Comparison of ENCODE assay signal across 10 mouse cellular contexts in the genomic region with DNA sequence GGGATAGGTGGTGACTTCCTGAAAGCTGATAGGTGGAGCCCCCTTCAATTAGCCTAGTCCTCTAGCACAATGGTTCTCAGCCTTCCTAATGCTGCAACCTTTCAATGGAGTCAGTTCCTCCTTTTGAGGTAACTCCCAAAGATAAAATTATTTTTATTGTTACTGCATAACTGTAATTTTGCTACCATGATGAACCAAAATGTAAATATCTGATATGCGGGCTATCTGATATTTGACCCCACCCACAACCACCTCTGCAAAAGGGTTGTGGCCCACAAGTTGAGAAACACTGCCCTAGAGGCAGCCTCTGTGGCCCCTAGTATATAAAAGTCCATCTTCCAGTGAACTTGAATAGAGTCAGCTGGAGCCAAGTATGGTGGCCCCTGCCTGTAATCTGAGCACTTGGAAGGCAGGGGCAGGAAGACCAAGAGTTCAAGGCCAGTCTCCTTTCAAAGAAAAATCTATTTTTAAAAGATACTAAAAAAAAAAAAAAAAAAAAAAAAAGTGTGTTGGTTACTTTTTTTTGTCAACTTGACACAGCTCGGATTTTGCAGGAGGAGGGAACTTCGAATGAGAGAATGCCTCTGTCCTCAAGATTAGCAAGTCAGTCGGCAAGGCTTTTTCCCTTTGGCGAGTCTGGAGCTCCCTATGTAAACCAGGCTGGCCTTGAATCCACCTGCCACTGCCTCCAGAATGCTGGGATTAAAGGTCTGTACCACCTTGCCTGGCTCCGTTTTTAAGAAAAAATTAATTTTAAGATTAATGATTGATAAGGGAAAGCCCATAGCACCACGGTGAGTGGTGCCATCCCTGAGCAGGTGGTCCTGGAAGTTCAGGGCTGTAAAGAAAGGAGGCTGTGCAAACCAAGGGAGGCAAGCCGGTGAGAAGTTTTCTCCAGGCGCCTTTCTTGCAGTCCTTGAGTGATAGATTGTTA. TPM values are rescaled to one million over a fixed set of nuclear protein-coding genes. Genes with fewer than 3 reads are reported as not detected.
A peak's percentile ranks its signal among the peaks of the same experiment; 100 is the strongest.
DNase-seq lines count a peak whose midpoint lies in the region; ATAC-seq and TF ChIP-seq lines count a peak whose summit lies in the region.
"Had no signal": no experiment of that assay in that cellular context is flagged by ENCODE, and none has a peak within 500 bp of the region (broad histone marks: within the 10 kb centered on the region; RNA-seq: fewer than 3 reads in every experiment).

No protein-coding gene starts in this region.

- no peak overlapping the region for H3K27ac ChIP-seq in kidney, embryonic 16.5 days (ENCODE audit: low read length)
- H3K27ac ChIP-seq in ES-E14 (ENCODE audit: insufficient read depth, low read depth, low read length, poor library complexity, severe bottlenecking) = no peak overlapping the region
- H3K27ac ChIP-seq in kidney, postnatal 0 days = no peak overlapping the region

- ATAC-seq in kidney, embryonic 16.5 days (ENCODE audit: low FRiP score, low TSS enrichment) = no peak
- no peak; the same call in 1 of the 2 replicates for ATAC-seq in kidney, postnatal 0 days (replicated peaks; ENCODE audit: low FRiP score, low read depth)

- H3K9me3 ChIP-seq in kidney, embryonic 16.5 days (ENCODE audit: low read length) = no peaks in the 10 kb centered on the region
- no peaks in the 10 kb centered on the region for H3K9me3 ChIP-seq in ES-E14 (ENCODE audit: control insufficient read depth, insufficient read depth, low read depth, low read length)
- H3K9me3 ChIP-seq in kidney, postnatal 0 days (replicated peaks; ENCODE audit: low read length) = no peaks in the 10 kb centered on the region

- no peaks in the 10 kb centered on the region for H3K27me3 ChIP-seq in kidney, embryonic 16.5 days (ENCODE audit: insufficient read depth, low read length)
- H3K27me3 ChIP-seq in kidney, postnatal 0 days (ENCODE audit: insufficient read depth, low read length) = no peaks in the 10 kb centered on the region

- in situ Hi-C loops in ES-E14 (cut with MboI; ENCODE audit: low sequenced_read_pairs in 2 of 2, unreplicated experiment in 2 of 2) = no loop called here

- H3K36me3 ChIP-seq in kidney, embryonic 16.5 days (ENCODE audit: insufficient read depth, low read length) = no peaks in the 10 kb centered on the region
- H3K36me3 ChIP-seq in ES-E14 (ENCODE audit: control insufficient read depth, insufficient read depth, low read length, poor library complexity, severe bottlenecking) = peaks cover 3% of the 10 kb centered on the region
- H3K36me3 ChIP-seq in kidney, postnatal 0 days (ENCODE audit: insufficient read depth, low read length) = no peaks in the 10 kb centered on the region

- peaks cover 14% of the 10 kb centered on the region for H3K4me1 ChIP-seq in kidney, embryonic 16.5 days (ENCODE audit: insufficient read depth, low read length)
- peaks cover 0 to 2% of the 10 kb centered on the region in 2 experiments; a peak in 1 of 4 replicates for H3K4me1 ChIP-seq in ES-E14 (ENCODE audit: control insufficient read depth in 2 of 2, insufficient read depth in 2 of 2, low read length in 2 of 2, poor library complexity in 1 of 2)
- peaks cover 6% of the 10 kb centered on the region for H3K4me1 ChIP-seq in kidney, postnatal 0 days (replicated peaks; ENCODE audit: insufficient read depth, low read length)

- TF ChIP-seq CTCF in kidney, postnatal 0 days (IDR thresholded peaks at IDR 0.05; ENCODE audit: low read depth) = no peak

- WGBS in kidney, embryonic 16.5 days = 52% methylated on average over 9 of the region's 9 CpGs
- 52% methylated on average over 9 of the region's 9 CpGs for WGBS in kidney, postnatal 0 days

- peak; percentile 43 for DNase-seq in kidney, adult 11 months
- DNase-seq in 416B (ENCODE audit: low read depth) (peak; percentile 54), ES-E14 (ENCODE audit: low read depth, low spot score) (no peak)
- no peak for DNase-seq in kidney, postnatal 0 days (ENCODE audit: low spot score)
- DNase-seq in gastrocnemius, postnatal 10 days = no peak
- DNase-seq in frontal cortex, postnatal 36 days (ENCODE audit: low spot score in 2 of 2) = no peak
- DNase-seq in spleen, adult 12 weeks (ENCODE audit: low spot score) = no peak
- DNase-seq: forebrain, postnatal 0 days; thymus, postnatal 36 days had no signal

- H3K4me3 ChIP-seq in kidney, embryonic 16.5 days (ENCODE audit: low read length) = no peak overlapping the region
- H3K4me3 ChIP-seq in ES-E14 (ENCODE audit: insufficient read depth in 1 of 2, low read depth in 1 of 2, low read length in 2 of 2, poor library complexity in 1 of 2, severe bottlenecking in 1 of 2) = no peak overlapping the region
- no peak overlapping the region for H3K4me3 ChIP-seq in kidney, postnatal 0 days (replicated peaks; ENCODE audit: low read depth, low read length)

- no peak overlapping the region for H3K4me2 ChIP-seq in kidney, embryonic 16.5 days (replicated peaks; ENCODE audit: low read depth, low read length)
- H3K4me2 ChIP-seq in kidney, postnatal 0 days (ENCODE audit: low read length) = peak overlapping the region; percentile 82

- no peak overlapping the region for H3K9ac ChIP-seq in kidney, embryonic 16.5 days (replicated peaks; ENCODE audit: low read length)
- no peak overlapping the region for H3K9ac ChIP-seq in ES-E14 (ENCODE audit: insufficient read depth, low read depth, low read length, poor library complexity, severe bottlenecking)
- H3K9ac ChIP-seq in kidney, postnatal 0 days (ENCODE audit: low read depth, low read length) = no peak overlapping the region

TF ChIP-seq in ES-E14, 5 proteins besides CTCF, POLR2A, EP300 and RAD21:
- TF ChIP-seq ZC3H11A (IDR thresholded peaks at IDR 0.05; ENCODE audit: borderline replicate concordance, low read depth, low read length) (no peak), MAFK (IDR thresholded peaks at IDR 0.05; ENCODE audit: insufficient read depth, low read depth, low read length) (no peak), ZNF384 (IDR thresholded peaks at IDR 0.05; ENCODE audit: low read depth, low read length) (0 out of 2 replicates have a peak, but pooled peaks have one; percentile 30), HCFC1 (IDR thresholded peaks at IDR 0.05; ENCODE audit: borderline replicate concordance, insufficient read depth, low read length) (no peak), CHD2 (IDR thresholded peaks at IDR 0.05; ENCODE audit: low read depth, low read length) (no peak)

RNA-seq across cellular contexts. Expression of a gene that starts 1.4 kb away (rescaled TPM):
- polyA plus RNA-seq in kidney, embryonic 16.5 days (2015; fragmentation: Nextera tagmentation; extraction: Ambion mirVana) = 371 and 374 TPM in 2 replicates
- total RNA-seq in ES-E14 (2012; rRNA removed) = 327 and 432 TPM in 2 replicates
- polyA plus RNA-seq in kidney, postnatal 0 days (2015; fragmentation: Nextera tagmentation; extraction: Ambion mirVana) = 420 and 440 TPM in 2 replicates
- 100 to 1,000 TPM; 110 to 111 TPM for total RNA-seq in gastrocnemius, postnatal 10 days (2021)

RNA-seq across cellular contexts. Expression of a gene that starts 23.3 kb away (rescaled TPM):
- polyA plus RNA-seq in kidney, embryonic 16.5 days (2015; fragmentation: Nextera tagmentation; extraction: Ambion mirVana) = 63.7 and 65.3 TPM in 2 replicates
- total RNA-seq in ES-E14 (2012; rRNA removed) = 25.9 and 41.2 TPM in 2 replicates
- polyA plus RNA-seq in kidney, postnatal 0 days (2015; fragmentation: Nextera tagmentation; extraction: Ambion mirVana) = 50.0 and 52.0 TPM in 2 replicates
- total RNA-seq in gastrocnemius, postnatal 10 days (2021) = 10 to 100 TPM; 12.1 to 13.5 TPM

RNA-seq across cellular contexts. Expression of a gene that starts 38.7 kb away (rescaled TPM):
- polyA plus RNA-seq in kidney, embryonic 16.5 days (2015; fragmentation: Nextera tagmentation; extraction: Ambion mirVana) = 3.0 TPM in 2 replicates
- 1.5 and 2.7 TPM in 2 replicates for total RNA-seq in ES-E14 (2012; rRNA removed)
- polyA plus RNA-seq in kidney, postnatal 0 days (2015; fragmentation: Nextera tagmentation; extraction: Ambion mirVana) = 2.2 and 2.3 TPM in 2 replicates
- total RNA-seq in gastrocnemius, postnatal 10 days (2021) = 1 to 10 TPM in 1 of 2 experiments, under 1 TPM in 1; 0.66 to 1.4 TPM

RNA-seq across cellular contexts. Expression of a gene that starts 47.1 kb away (rescaled TPM):
- 33.2 and 39.9 TPM in 2 replicates for polyA plus RNA-seq in kidney, embryonic 16.5 days (2015; fragmentation: Nextera tagmentation; extraction: Ambion mirVana)
- total RNA-seq in ES-E14 (2012; rRNA removed) = 16.2 and 19.8 TPM in 2 replicates
- polyA plus RNA-seq in kidney, postnatal 0 days (2015; fragmentation: Nextera tagmentation; extraction: Ambion mirVana) = 15.8 and 17.3 TPM in 2 replicates
- 10 to 100 TPM; 14.5 to 25.7 TPM for total RNA-seq in gastrocnemius, postnatal 10 days (2021)

RNA-seq across cellular contexts. Expression of a gene that starts 51.9 kb away (rescaled TPM):
- polyA plus RNA-seq in kidney, embryonic 16.5 days (2015; fragmentation: Nextera tagmentation; extraction: Ambion mirVana) = 59.4 and 62.9 TPM in 2 replicates
- 9.7 and 10.4 TPM in 2 replicates for total RNA-seq in ES-E14 (2012; rRNA removed)
- polyA plus RNA-seq in kidney, postnatal 0 days (2015; fragmentation: Nextera tagmentation; extraction: Ambion mirVana) = 76.5 and 77.1 TPM in 2 replicates
- 1 to 10 TPM; 1.5 to 2.3 TPM for total RNA-seq in gastrocnemius, postnatal 10 days (2021)

Comparison
In these comparisons a context has a peak if more than half of its experiments do, and no peak if none do; other contexts are left out.
1. DNase-seq: peak in kidney, adult 11 months (single experiment) and 416B (single experiment); none in ES-E14 (single experiment), kidney, postnatal 0 days (single experiment), gastrocnemius, postnatal 10 days (single experiment), frontal cortex, postnatal 36 days (0 of 2) and spleen, adult 12 weeks (single experiment).